Mouse (Mus musculus): ENCODE measurements around the gene Phf21a. TPM values are rescaled to one million over a fixed set of nuclear protein-coding genes. Genes with fewer than 3 reads are reported as not detected.

Phf21a gene
- polyA plus RNA-seq, 1 experiment from 2014 or later, result 46.2 TPM

DNA sequence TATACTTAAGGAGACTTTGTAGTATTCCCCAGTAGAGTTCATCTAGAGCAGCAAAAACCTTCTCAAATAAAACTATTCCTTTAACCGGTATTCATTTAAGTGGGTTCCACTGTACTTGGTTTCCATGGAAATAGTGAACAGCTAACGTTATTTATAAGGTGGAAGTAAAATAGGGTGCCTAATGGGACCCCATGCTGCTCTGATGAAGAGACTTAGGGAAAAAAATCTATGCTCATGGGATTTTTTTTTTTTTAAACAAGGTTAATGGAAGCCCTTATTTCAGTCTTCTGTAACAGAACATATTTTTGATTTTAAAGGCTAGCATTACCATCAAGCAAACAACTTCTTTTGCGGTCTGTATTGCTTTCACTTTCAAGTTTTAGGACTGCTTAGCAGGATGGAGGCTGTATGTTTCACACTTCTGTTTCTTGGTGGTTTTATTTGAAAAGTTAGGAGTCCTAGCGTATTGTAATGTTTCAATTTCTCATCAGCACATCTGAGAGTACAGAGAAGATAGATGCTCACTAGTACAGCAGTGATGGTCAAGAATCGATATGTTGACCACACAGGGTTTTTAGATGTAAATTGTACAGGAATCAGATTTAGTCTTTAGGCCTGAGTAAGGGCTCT lies 112.2 kb downstream of the Phf21a start:
- Histone ChIP-seq H3K36me3 (ENCODE audit: control insufficient read depth, insufficient read depth, low read length) (no peaks in the 10 kb centered on the region), H3K4me3 (ENCODE audit: low read depth, low read length) (no peak overlapping the region), H3K4me2 (replicated peaks; ENCODE audit: low read depth, low read length) (no peak overlapping the region), H3K27ac (ENCODE audit: low read depth, low read length) (no peak overlapping the region), H3K27me3 (ENCODE audit: control insufficient read depth, insufficient read depth, low read length) (no peaks in the 10 kb centered on the region), H3K9me3 (ENCODE audit: control insufficient read depth, low read length) (no peaks in the 10 kb centered on the region), H3K9ac (ENCODE audit: low read depth, low read length) (no peak overlapping the region), H3K4me1 (replicated peaks; ENCODE audit: control insufficient read depth, insufficient read depth, low read length) (no peaks in the 10 kb centered on the region)
- 80% methylated on average over 5 of the region's 5 CpGs for WGBS
- DNase-seq (ENCODE audit: low spot score) (no peak), ATAC-seq (ENCODE audit: low FRiP score) (no peak)

DNA sequence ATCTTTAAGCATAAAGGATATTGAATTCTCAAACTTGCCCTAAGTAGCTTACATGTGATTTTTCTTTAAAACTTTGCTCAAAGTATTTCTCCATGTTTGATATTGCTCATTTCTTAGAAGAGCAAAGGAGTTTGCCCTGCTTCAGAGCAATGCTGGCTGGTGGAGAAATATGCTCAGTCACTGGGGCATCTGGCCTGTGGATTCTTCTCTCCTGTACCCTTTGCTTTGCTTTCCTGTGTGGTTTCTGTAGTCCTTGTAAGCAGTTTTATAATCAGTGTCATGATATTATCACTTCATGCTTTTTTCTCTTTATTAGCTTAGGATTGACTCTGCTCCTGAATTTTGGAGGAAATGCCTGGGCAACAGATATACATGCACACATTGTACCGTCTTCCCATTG lies 117.5 kb downstream of the Phf21a start:
- H3K9ac ChIP-seq (ENCODE audit: low read depth, low read length), result no peak overlapping the region
- no peaks in the 10 kb centered on the region for H3K27me3 ChIP-seq (ENCODE audit: control insufficient read depth, insufficient read depth, low read length)
- no peak overlapping the region for H3K4me3 ChIP-seq (ENCODE audit: low read depth, low read length)
- H3K36me3 ChIP-seq (ENCODE audit: control insufficient read depth, insufficient read depth, low read length), result no peaks in the 10 kb centered on the region
- ATAC-seq (ENCODE audit: low FRiP score) (no peak), DNase-seq (ENCODE audit: low spot score) (no peak)
- no peak overlapping the region for H3K27ac ChIP-seq (ENCODE audit: low read depth, low read length)
- no peak overlapping the region for H3K4me2 ChIP-seq (replicated peaks; ENCODE audit: low read depth, low read length)
- 87% methylated on average over 1 of the region's 1 CpGs for WGBS
- no peaks in the 10 kb centered on the region for H3K4me1 ChIP-seq (replicated peaks; ENCODE audit: control insufficient read depth, insufficient read depth, low read length)
- no peaks in the 10 kb centered on the region for H3K9me3 ChIP-seq (ENCODE audit: control insufficient read depth, low read length)

DNA sequence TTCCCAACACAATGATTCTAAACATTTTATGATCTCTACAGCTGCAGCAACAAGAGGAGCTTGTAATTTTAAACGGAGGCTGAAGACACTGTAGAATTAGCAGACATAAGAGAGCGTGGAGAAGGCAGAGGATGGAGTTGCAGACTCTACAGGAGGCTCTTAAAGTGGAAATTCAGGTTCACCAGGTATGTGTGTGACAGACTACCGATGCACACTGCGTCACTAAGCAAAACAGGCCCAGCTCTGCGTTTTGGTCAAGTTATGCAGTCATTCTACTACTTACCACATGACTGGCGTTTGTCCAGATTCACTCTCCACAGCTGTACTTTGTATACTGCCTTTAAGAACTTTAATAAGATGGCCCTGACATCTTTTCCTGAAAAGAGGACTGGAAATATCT lies 128.5 kb downstream of the Phf21a start:
- ATAC-seq (ENCODE audit: low FRiP score) (no peak), DNase-seq (ENCODE audit: low spot score) (no peak)
- H3K9me3 ChIP-seq (ENCODE audit: control insufficient read depth, low read length), result no peaks in the 10 kb centered on the region
- H3K4me2 ChIP-seq (replicated peaks; ENCODE audit: low read depth, low read length), result no peak overlapping the region
- no peak overlapping the region for H3K4me3 ChIP-seq (ENCODE audit: low read depth, low read length)
- no peaks in the 10 kb centered on the region for H3K27me3 ChIP-seq (ENCODE audit: control insufficient read depth, insufficient read depth, low read length)
- no peaks in the 10 kb centered on the region for H3K4me1 ChIP-seq (replicated peaks; ENCODE audit: control insufficient read depth, insufficient read depth, low read length)
- H3K9ac ChIP-seq (ENCODE audit: low read depth, low read length), result no peak overlapping the region
- 91% methylated on average over 6 of the region's 6 CpGs for WGBS
- H3K27ac ChIP-seq (ENCODE audit: low read depth, low read length), result no peak overlapping the region
- peaks cover 4% of the 10 kb centered on the region; the same call in 1 of the 2 replicates for H3K36me3 ChIP-seq (ENCODE audit: control insufficient read depth, insufficient read depth, low read length)

DNA sequence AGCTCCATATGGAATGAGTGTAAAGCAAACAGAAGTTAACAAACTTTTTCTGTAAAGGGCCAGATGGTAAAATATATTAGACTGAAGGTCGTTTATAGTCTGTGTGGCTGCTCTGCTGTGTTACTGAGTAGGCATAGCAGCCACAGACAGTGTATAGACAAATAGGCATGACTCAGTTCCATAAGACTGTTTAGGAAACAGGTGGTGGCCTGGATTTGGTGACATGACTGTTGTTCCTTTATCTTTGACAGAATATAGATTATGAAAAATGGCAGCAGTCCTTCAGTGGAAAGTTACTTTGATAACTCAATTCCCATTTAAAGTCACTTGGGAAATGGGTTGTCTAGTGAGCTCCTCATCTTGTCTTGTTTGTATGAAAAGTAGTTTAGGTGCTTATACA lies 132.7 kb downstream of the Phf21a start:
- DNase-seq (ENCODE audit: low spot score) (no peak), ATAC-seq (ENCODE audit: low FRiP score) (no peak)
- no peaks in the 10 kb centered on the region for H3K27me3 ChIP-seq (ENCODE audit: control insufficient read depth, insufficient read depth, low read length)
- H3K4me2 ChIP-seq (replicated peaks; ENCODE audit: low read depth, low read length), result no peak overlapping the region
- H3K9me3 ChIP-seq (ENCODE audit: control insufficient read depth, low read length), result no peaks in the 10 kb centered on the region
- no peak overlapping the region for H3K27ac ChIP-seq (ENCODE audit: low read depth, low read length)
- 84% methylated on average over 1 of the region's 1 CpGs for WGBS
- H3K4me1 ChIP-seq (replicated peaks; ENCODE audit: control insufficient read depth, insufficient read depth, low read length), result no peaks in the 10 kb centered on the region
- H3K9ac ChIP-seq (ENCODE audit: low read depth, low read length), result no peak overlapping the region
- peaks cover 4% of the 10 kb centered on the region; the same call in 1 of the 2 replicates for H3K36me3 ChIP-seq (ENCODE audit: control insufficient read depth, insufficient read depth, low read length)
- H3K4me3 ChIP-seq (ENCODE audit: low read depth, low read length), result no peak overlapping the region

DNA sequence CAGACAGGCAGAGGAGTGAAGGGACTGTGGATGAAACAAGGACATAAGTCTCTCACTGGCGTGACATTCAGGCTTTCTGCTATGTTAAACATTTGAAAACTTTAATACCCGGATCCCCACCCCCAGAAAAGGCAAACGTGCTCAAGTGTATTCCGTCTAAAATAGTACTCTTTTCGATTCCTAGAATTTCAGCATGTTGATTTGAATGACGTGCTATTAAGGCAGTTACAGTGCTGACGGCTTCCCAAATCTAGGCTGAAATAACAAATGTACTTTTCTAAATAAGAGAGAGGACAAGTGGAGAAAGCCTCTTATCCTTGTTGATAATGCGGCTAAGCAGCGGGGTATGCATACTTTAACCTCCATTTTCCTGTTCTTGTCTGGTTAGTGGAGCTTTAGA lies 137.1 kb downstream of the Phf21a start:
- Histone ChIP-seq H3K4me3 (ENCODE audit: low read depth, low read length) (no peak overlapping the region), H3K27ac (ENCODE audit: low read depth, low read length) (no peak overlapping the region), H3K36me3 (ENCODE audit: control insufficient read depth, insufficient read depth, low read length) (peaks cover 4% of the 10 kb centered on the region; the same call in 1 of the 2 replicates), H3K4me1 (replicated peaks; ENCODE audit: control insufficient read depth, insufficient read depth, low read length) (no peaks in the 10 kb centered on the region), H3K4me2 (replicated peaks; ENCODE audit: low read depth, low read length) (no peak overlapping the region), H3K9me3 (ENCODE audit: control insufficient read depth, low read length) (no peaks in the 10 kb centered on the region), H3K9ac (ENCODE audit: low read depth, low read length) (no peak overlapping the region), H3K27me3 (ENCODE audit: control insufficient read depth, insufficient read depth, low read length) (no peaks in the 10 kb centered on the region)
- 93% methylated on average over 9 of the region's 9 CpGs for WGBS
- DNase-seq (ENCODE audit: low spot score), result no peak
- no peak for ATAC-seq (ENCODE audit: low FRiP score)

DNA sequence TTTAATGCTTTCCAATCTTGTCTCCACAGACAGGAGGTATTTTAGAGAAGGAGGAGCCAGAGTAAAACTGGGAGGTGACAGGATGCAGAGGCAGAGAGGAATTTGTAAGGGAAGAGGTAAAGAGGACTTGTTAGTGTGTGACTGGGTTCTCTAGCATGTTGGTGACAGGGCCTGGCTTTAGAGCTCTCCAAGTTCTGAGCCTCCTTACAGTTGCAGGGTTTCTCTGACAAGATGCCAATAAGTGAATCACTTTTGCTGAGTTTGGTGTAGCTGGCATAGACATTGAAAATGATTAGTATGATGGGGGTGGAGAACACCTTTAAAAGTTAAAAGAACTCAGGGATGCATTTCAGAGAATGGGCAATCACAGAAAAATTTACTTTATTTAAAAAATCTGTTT lies 138.8 kb downstream of the Phf21a start:
- H3K36me3 ChIP-seq (ENCODE audit: control insufficient read depth, insufficient read depth, low read length), result peaks cover 4% of the 10 kb centered on the region; the same call in 1 of the 2 replicates
- H3K27ac ChIP-seq (ENCODE audit: low read depth, low read length), result no peak overlapping the region

DNA sequence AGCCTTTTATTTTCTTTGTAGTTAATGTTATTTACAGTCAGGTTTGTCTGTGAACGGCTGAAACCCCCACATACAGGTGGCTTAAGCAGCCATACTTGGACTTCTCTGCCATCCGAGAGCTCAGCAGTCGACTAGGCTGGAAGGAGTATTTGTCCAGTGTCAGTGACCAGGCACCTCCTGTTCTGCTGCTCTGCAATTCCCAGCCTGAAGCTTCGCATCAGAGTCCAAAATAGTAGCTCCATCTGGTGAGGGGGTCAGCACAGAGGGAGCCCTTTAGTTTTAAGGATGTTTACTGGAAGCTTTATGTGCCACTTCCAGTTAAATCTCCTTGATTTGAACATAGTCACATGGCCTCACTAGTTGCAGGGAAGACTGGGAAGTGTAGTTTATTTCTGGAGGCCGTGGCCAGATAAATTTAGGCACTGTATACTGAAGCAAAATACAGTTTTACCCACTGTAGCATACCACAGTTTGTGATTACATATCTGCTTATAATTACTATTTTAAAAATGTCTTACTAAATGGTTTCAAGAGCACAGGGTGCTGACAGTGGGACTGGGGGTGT lies 141.9 kb downstream of the Phf21a start:
- Histone ChIP-seq H3K4me3 (ENCODE audit: low read depth, low read length) (no peak overlapping the region), H3K9ac (ENCODE audit: low read depth, low read length) (no peak overlapping the region), H3K4me2 (replicated peaks; ENCODE audit: low read depth, low read length) (no peak overlapping the region), H3K4me1 (replicated peaks; ENCODE audit: control insufficient read depth, insufficient read depth, low read length) (no peaks in the 10 kb centered on the region), H3K27me3 (ENCODE audit: control insufficient read depth, insufficient read depth, low read length) (no peaks in the 10 kb centered on the region), H3K27ac (ENCODE audit: low read depth, low read length) (no peak overlapping the region), H3K9me3 (ENCODE audit: control insufficient read depth, low read length) (no peaks in the 10 kb centered on the region), H3K36me3 (ENCODE audit: control insufficient read depth, insufficient read depth, low read length) (peaks cover 4% of the 10 kb centered on the region; the same call in 1 of the 2 replicates)
- ATAC-seq (ENCODE audit: low FRiP score) (no peak), DNase-seq (ENCODE audit: low spot score) (no peak)
- WGBS, result 97% methylated on average over 5 of the region's 5 CpGs

More for the DNA sequence above, 138.8 kb downstream of the Phf21a start:
- H3K4me2 ChIP-seq (replicated peaks; ENCODE audit: low read depth, low read length), result no peak overlapping the region
- H3K9me3 ChIP-seq (ENCODE audit: control insufficient read depth, low read length), result no peaks in the 10 kb centered on the region
- no peak overlapping the region for H3K9ac ChIP-seq (ENCODE audit: low read depth, low read length)
- DNase-seq (ENCODE audit: low spot score) (no peak), ATAC-seq (ENCODE audit: low FRiP score) (no peak)
- no peak overlapping the region for H3K4me3 ChIP-seq (ENCODE audit: low read depth, low read length)
- no peaks in the 10 kb centered on the region for H3K27me3 ChIP-seq (ENCODE audit: control insufficient read depth, insufficient read depth, low read length)
- no peaks in the 10 kb centered on the region for H3K4me1 ChIP-seq (replicated peaks; ENCODE audit: control insufficient read depth, insufficient read depth, low read length)

DNA sequence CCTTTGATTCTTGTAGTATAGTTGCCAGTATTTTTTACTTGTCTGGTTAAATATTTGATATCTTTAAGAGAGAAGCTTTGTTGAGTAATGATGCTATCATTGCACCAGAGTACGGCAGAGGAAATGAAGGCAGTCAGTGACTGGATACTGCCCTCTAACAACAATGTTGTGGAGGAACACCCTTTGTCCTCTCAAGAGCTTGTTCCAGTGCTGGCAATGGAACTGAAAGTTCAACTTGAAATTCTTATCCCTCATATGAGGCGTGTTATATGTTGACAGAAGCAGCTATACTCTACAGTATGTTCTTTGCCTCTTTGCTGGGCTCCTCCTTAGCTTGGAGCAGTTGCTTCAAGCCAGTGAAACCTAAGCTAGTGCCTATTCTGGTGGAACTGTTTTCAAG lies 147.4 kb downstream of the Phf21a start:
- Histone ChIP-seq H3K27ac (ENCODE audit: low read depth, low read length) (no peak overlapping the region), H3K9me3 (ENCODE audit: control insufficient read depth, low read length) (no peaks in the 10 kb centered on the region), H3K9ac (ENCODE audit: low read depth, low read length) (no peak overlapping the region), H3K4me1 (replicated peaks; ENCODE audit: control insufficient read depth, insufficient read depth, low read length) (no peaks in the 10 kb centered on the region), H3K4me2 (replicated peaks; ENCODE audit: low read depth, low read length) (no peak overlapping the region), H3K27me3 (ENCODE audit: control insufficient read depth, insufficient read depth, low read length) (no peaks in the 10 kb centered on the region), H3K4me3 (ENCODE audit: low read depth, low read length) (no peak overlapping the region), H3K36me3 (ENCODE audit: control insufficient read depth, insufficient read depth, low read length) (no peaks in the 10 kb centered on the region)
- ATAC-seq (ENCODE audit: low FRiP score) (no peak), DNase-seq (ENCODE audit: low spot score) (no peak)
- WGBS, result 89% methylated on average over 2 of the region's 2 CpGs

DNA sequence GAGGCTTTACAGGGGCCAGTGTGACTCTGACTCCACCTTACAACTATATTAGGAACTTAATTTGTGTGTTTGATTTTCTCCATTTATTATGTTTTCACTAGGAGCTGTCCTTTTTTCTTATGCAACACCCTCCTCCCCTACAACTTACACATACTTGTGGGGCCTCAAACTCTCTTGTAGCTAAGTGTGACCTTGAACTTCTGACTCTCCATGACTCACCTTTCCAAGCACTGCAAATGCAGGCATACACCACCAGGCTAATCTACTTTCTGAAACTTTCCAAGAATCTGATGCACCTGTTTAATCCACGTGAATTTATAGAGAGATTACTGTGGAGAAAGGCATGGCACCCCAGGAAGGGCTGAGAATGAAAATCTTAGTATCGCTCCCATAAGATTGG lies 147.9 kb downstream of the Phf21a start:
- H3K36me3 ChIP-seq (ENCODE audit: control insufficient read depth, insufficient read depth, low read length), result no peaks in the 10 kb centered on the region

More for the DNA sequence above, 147.9 kb downstream of the Phf21a start:
- Histone ChIP-seq H3K27ac (ENCODE audit: low read depth, low read length) (no peak overlapping the region), H3K27me3 (ENCODE audit: control insufficient read depth, insufficient read depth, low read length) (no peaks in the 10 kb centered on the region), H3K4me3 (ENCODE audit: low read depth, low read length) (no peak overlapping the region), H3K9me3 (ENCODE audit: control insufficient read depth, low read length) (no peaks in the 10 kb centered on the region), H3K4me1 (replicated peaks; ENCODE audit: control insufficient read depth, insufficient read depth, low read length) (no peaks in the 10 kb centered on the region), H3K9ac (ENCODE audit: low read depth, low read length) (no peak overlapping the region), H3K4me2 (replicated peaks; ENCODE audit: low read depth, low read length) (no peak overlapping the region)
- WGBS, result 97% methylated on average over 2 of the region's 2 CpGs
- DNase-seq (ENCODE audit: low spot score), result no peak
- no peak for ATAC-seq (ENCODE audit: low FRiP score)
